Mouse (Mus musculus) E14TG2a.4 (cell line): ENCODE results near the gene Celf2.

Source experiments
- CTCF ChIP-seq: conservative IDR thresholded peaks from 2 replicates; pipeline ENCODE4 v1.5.1; 2014; ENCODE audit warnings: low read length
- NANOG ChIP-seq: IDR thresholded peaks from 2 replicates; pipeline ENCODE4 v1.6.1; 2014; ENCODE audit warnings: borderline replicate concordance, low read length, mixed read lengths
- POU5F1 ChIP-seq: IDR thresholded peaks from 2 replicates; pipeline ENCODE4 v1.6.1; 2014; ENCODE audit warnings: low read length, borderline replicate concordance

- TF ChIP-seq CTCF (no peak), NANOG (no peak), POU5F1 (no peak)
These were observed 944.2 kb downstream of the Celf2 start for GRCm38 (mm10) chr2:6565175-6565574.
